Mouse (Mus musculus) lung, embryonic 14.5 days (tissue): Measurements from ENCODE around the gene Sox1. TPM values are rescaled to one million over a fixed set of nuclear protein-coding genes. Genes with fewer than 3 reads are reported as not detected.

Experiments used
- ATAC-seq: fragments of 200-750 bp; cut with Nextera tagmentation; 2 replicates; pipeline ENCODE4 v1.8.0; 2017; ENCODE audit warnings: mild to moderate bottlenecking, moderate TSS enrichment, moderate library complexity; ENCODE audit not compliant: insufficient read depth
- DNase-seq: peaks from one replicate; pipeline ENCODE4 v3.0.0-alpha.2; 2015
- H3K27ac ChIP-seq: fragments of 300-500 bp; sonication (generic); 2 replicates; pipeline ENCODE4 v1.5.1; 2014; ENCODE audit warnings: low read depth, mild to moderate bottlenecking, moderate library complexity
- H3K27me3 ChIP-seq: fragments of 300-500 bp; sonication (generic); 2 replicates; pipeline ENCODE4 v1.6.1; 2014; ENCODE audit warnings: low read length, control low read depth; ENCODE audit not compliant: insufficient read depth
- H3K36me3 ChIP-seq: fragments of 300-500 bp; sonication (generic); 2 replicates; pipeline ENCODE4 v1.6.1; 2014; ENCODE audit warnings: control low read depth; ENCODE audit not compliant: insufficient read depth
- H3K4me1 ChIP-seq: fragments of 300-500 bp; sonication (generic); 2 replicates; pipeline ENCODE4 v1.6.1; 2014; ENCODE audit warnings: antibody characterized with exemption, control low read depth; ENCODE audit not compliant: insufficient read depth
- H3K4me2 ChIP-seq: fragments of 300-500 bp; sonication (generic); 2 replicates; pipeline ENCODE4 v1.6.1; 2014; ENCODE audit warnings: mild to moderate bottlenecking
- H3K4me3 ChIP-seq: fragments of 300-500 bp; sonication (generic); 2 replicates; pipeline ENCODE4 v1.5.1; 2014; ENCODE audit warnings: low read depth, low read length
- H3K9ac ChIP-seq: fragments of 300-500 bp; sonication (generic); 2 replicates; pipeline ENCODE4 v1.6.1; 2014
- H3K9me3 ChIP-seq: fragments of 300-500 bp; sonication (generic); 2 replicates; pipeline ENCODE4 v1.6.1; 2016; ENCODE audit warnings: low read depth, low read length, control low read depth
- CTCF ChIP-seq: IDR thresholded peaks from 2 replicates; pipeline ENCODE4 v1.5.1; 2016; ENCODE audit warnings: antibody characterized with exemption, low read depth
- WGBS: fragments of 180-500 bp; shearing (Covaris S2); extraction: QIAGEN DNeasy Blood & Tissue Kit; methylation state at CpG from one replicate; pipeline ENCODE4 v1.1.7; 2014; 5-methylcytosine and 5-hydroxymethylcytosine counted together
- polyA plus RNA-seq: library from polyadenylated mRNA; unstranded; fragments of >200 nt; fragmentation: Nextera tagmentation; extraction: Ambion mirVana; gene quantifications from 2 replicates; pipeline ENCODE4 v1.2.1, GENCODE M21; 2014

Sox1 gene
- 0.04 TPM in 1 of 2 replicates, not detected in the other for polyA plus RNA-seq

- no peak for TF ChIP-seq CTCF
- Histone ChIP-seq H3K4me3 (peak within 1 kb of the TSS; percentile 41), H3K4me2 (peak within 1 kb of the TSS; percentile 69), H3K9ac (no peak within 1 kb of the TSS), H3K4me1 (no peaks in the 10 kb centered on the region), H3K27me3 (peaks cover 99% of the 10 kb centered on the region), H3K27ac (no peak within 1 kb of the TSS), H3K9me3 (no peaks in the 10 kb centered on the region), H3K36me3 (no peaks in the 10 kb centered on the region)
- DNase-seq (peak; percentile 67), ATAC-seq (peak; percentile 65)
- under 1% methylated on average over 67 of the region's 89 CpGs for WGBS
Measured at GRCm38 (mm10) chr8:12395071-12396031, at the start of gene Sox1. Gene Sox1 (plus strand): TSS chr8:12395295.

GRCm38 (mm10) chr8:12345881-12346280 is 49.2 kb upstream of the Sox1 start:
- H3K4me1 ChIP-seq, result no peaks in the 10 kb centered on the region

GRCm38 (mm10) chr8:12346870-12347269 is 48.2 kb upstream of the Sox1 start:
- DNase-seq (peak; percentile 18), ATAC-seq (no peak)
- Histone ChIP-seq H3K27me3 (no peaks in the 10 kb centered on the region), H3K27ac (no peak overlapping the region), H3K9me3 (no peaks in the 10 kb centered on the region), H3K9ac (no peak overlapping the region), H3K4me1 (no peaks in the 10 kb centered on the region), H3K4me2 (no peak overlapping the region), H3K36me3 (no peaks in the 10 kb centered on the region), H3K4me3 (no peak overlapping the region)
- TF ChIP-seq CTCF, result no peak
- 71% methylated on average over 11 of the region's 11 CpGs for WGBS

More at GRCm38 (mm10) chr8:12345881-12346280, 49.2 kb upstream of the Sox1 start:
- ATAC-seq (no peak), DNase-seq (no peak)
- 44% methylated on average over 4 of the region's 4 CpGs for WGBS
- no peak overlapping the region for H3K4me3 ChIP-seq
- H3K9ac ChIP-seq, result no peak overlapping the region
- H3K36me3 ChIP-seq, result no peaks in the 10 kb centered on the region
- H3K27ac ChIP-seq, result no peak overlapping the region
- no peaks in the 10 kb centered on the region for H3K27me3 ChIP-seq
- H3K9me3 ChIP-seq, result no peaks in the 10 kb centered on the region
- H3K4me2 ChIP-seq, result no peak overlapping the region
- no peak for TF ChIP-seq CTCF

- TF ChIP-seq CTCF, result no peak
- no peaks in the 10 kb centered on the region for H3K9me3 ChIP-seq
- DNase-seq, result no peak
- no peak overlapping the region for H3K4me3 ChIP-seq
- no peaks in the 10 kb centered on the region for H3K27me3 ChIP-seq
- H3K27ac ChIP-seq, result no peak overlapping the region
- H3K9ac ChIP-seq, result no peak overlapping the region
- no peak for ATAC-seq
- no peak overlapping the region for H3K4me2 ChIP-seq
- 76% methylated on average over 1 of the region's 1 CpGs for WGBS
- no peaks in the 10 kb centered on the region for H3K36me3 ChIP-seq
- no peaks in the 10 kb centered on the region for H3K4me1 ChIP-seq
Measured at GRCm38 (mm10) chr8:12348306-12348705, 46.8 kb upstream of the Sox1 start.

GRCm38 (mm10) chr8:12349591-12349990 is 45.5 kb upstream of the Sox1 start:
- H3K9ac ChIP-seq, result no peak overlapping the region
- H3K36me3 ChIP-seq, result no peaks in the 10 kb centered on the region
- H3K27me3 ChIP-seq, result no peaks in the 10 kb centered on the region
- no peak overlapping the region for H3K4me2 ChIP-seq
- WGBS, result 24% methylated on average over 2 of the region's 2 CpGs
- DNase-seq (no peak), ATAC-seq (no peak)
- H3K4me1 ChIP-seq, result no peaks in the 10 kb centered on the region
- no peaks in the 10 kb centered on the region for H3K9me3 ChIP-seq
- no peak overlapping the region for H3K4me3 ChIP-seq
- no peak overlapping the region for H3K27ac ChIP-seq
- TF ChIP-seq CTCF, result no peak

GRCm38 (mm10) chr8:12351121-12351520 is 44.0 kb upstream of the Sox1 start:
- no peak for TF ChIP-seq CTCF
- H3K36me3 ChIP-seq, result no peaks in the 10 kb centered on the region
- peak; percentile 43 for DNase-seq
- no peaks in the 10 kb centered on the region for H3K27me3 ChIP-seq
- H3K4me3 ChIP-seq, result no peak overlapping the region
- no peak overlapping the region for H3K9ac ChIP-seq
- H3K4me1 ChIP-seq, result no peaks in the 10 kb centered on the region
- H3K27ac ChIP-seq, result no peak overlapping the region
- H3K4me2 ChIP-seq, result no peak overlapping the region
- H3K9me3 ChIP-seq, result no peaks in the 10 kb centered on the region
- no peak for ATAC-seq

GRCm38 (mm10) chr8:12354406-12355025 is 40.6 kb upstream of the Sox1 start:
- peak; percentile 5 for DNase-seq
- Histone ChIP-seq H3K4me3 (no peak overlapping the region), H3K4me1 (no peaks in the 10 kb centered on the region), H3K27ac (no peak overlapping the region), H3K4me2 (no peak overlapping the region), H3K9me3 (no peaks in the 10 kb centered on the region), H3K27me3 (no peaks in the 10 kb centered on the region), H3K9ac (no peak overlapping the region), H3K36me3 (no peaks in the 10 kb centered on the region)
- ATAC-seq, result no peak
- no peak for TF ChIP-seq CTCF
- WGBS, result 55% methylated on average over 10 of the region's 10 CpGs
